Comparison of ENCODE assay signal across 13 mouse cellular contexts in the genomic region with DNA sequence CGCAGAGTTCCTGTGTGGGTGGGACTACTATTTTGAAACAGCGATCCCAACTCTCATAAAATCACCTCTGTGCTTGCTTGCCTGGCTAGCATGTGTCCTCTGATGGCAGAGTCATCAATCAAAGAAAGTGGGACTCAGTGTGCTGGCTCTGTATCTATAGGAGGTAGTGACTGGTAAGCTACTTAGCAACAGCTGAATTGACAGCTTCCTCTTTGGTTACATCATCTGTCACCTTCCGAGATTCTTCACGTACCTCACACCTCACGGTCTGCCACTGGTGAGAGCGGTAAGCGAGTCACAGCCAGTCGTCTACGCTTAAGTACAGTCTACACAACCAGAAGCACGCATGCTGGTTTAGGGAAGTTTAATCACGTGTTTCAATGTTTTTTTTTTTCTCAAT.
DNase-seq lines count a peak whose midpoint lies in the region; ATAC-seq and TF ChIP-seq lines count a peak whose summit lies in the region.
"Had no signal": no experiment of that assay in that cellular context is flagged by ENCODE, and none has a peak within 500 bp of the region (broad histone marks: within the 10 kb centered on the region; RNA-seq: fewer than 3 reads in every experiment).

No protein-coding gene starts in this region.

- peak; percentile 61 for DNase-seq in forelimb bud, embryonic 11.5 days (ENCODE audit: low read depth, low spot score)
- peak; percentile 76 for DNase-seq in mesoderm, embryonic 11.5 days (ENCODE audit: low read depth, low spot score)
- DNase-seq in right cerebral cortex, adult 18-20 months = no peak
- DNase-seq in left cerebral cortex, postnatal 10 days (ENCODE audit: extremely low spot score in 1 of 2, low spot score in 2 of 2) = no peak
- DNase-seq: adrenal gland, postnatal 14 days; cerebellum, adult 9-10 months; left cerebral cortex, postnatal 4 days had no signal

- intact Hi-C loops in left cerebral cortex, postnatal 10 days (cut with DNase I) = no loop called here

- H3K9me3 ChIP-seq in intestine, embryonic 15.5 days = no peaks in the 10 kb centered on the region
- no peaks in the 10 kb centered on the region for H3K9me3 ChIP-seq in intestine, postnatal 0 days (ENCODE audit: control insufficient read depth)

- no peak for ATAC-seq in intestine, embryonic 15.5 days
- no peak for ATAC-seq in intestine, postnatal 0 days
- ATAC-seq in common myeloid progenitor, adult 5-6 weeks (replicated peaks; ENCODE audit: low read depth, poor library complexity, severe bottlenecking) = peak; percentile 47; the same call in 1 of the 2 replicates
- ATAC-seq: forebrain, embryonic 16.5 days; inflammation-experienced regulatory T-cells, adult 6 months had no signal

- no peak overlapping the region for H3K9ac ChIP-seq in intestine, embryonic 15.5 days
- no peak overlapping the region for H3K9ac ChIP-seq in intestine, postnatal 0 days (ENCODE audit: low read depth, low read length)

- WGBS in intestine, embryonic 15.5 days = 34% methylated on average over 11 of the region's 11 CpGs
- WGBS in intestine, postnatal 0 days = 41% methylated on average over 11 of the region's 11 CpGs

- H3K4me1 ChIP-seq in intestine, embryonic 15.5 days (replicated peaks) = no peaks in the 10 kb centered on the region
- H3K4me1 ChIP-seq in intestine, postnatal 0 days (replicated peaks; ENCODE audit: control insufficient read depth, insufficient read depth, low read length) = no peaks in the 10 kb centered on the region

- H3K4me2 ChIP-seq in intestine, embryonic 15.5 days (replicated peaks) = 0 out of 2 replicates have a peak overlapping the region, but pooled peaks have one; percentile 5
- no peak overlapping the region for H3K4me2 ChIP-seq in intestine, postnatal 0 days (replicated peaks; ENCODE audit: low read depth)

- no peak overlapping the region for H3K4me3 ChIP-seq in intestine, embryonic 15.5 days (replicated peaks)
- H3K4me3 ChIP-seq in intestine, postnatal 0 days (ENCODE audit: low read depth, low read length) = no peak overlapping the region

- no peak for TF ChIP-seq CTCF in intestine, postnatal 0 days (IDR thresholded peaks at IDR 0.05; ENCODE audit: low read depth)

- no peak overlapping the region for H3K27ac ChIP-seq in intestine, embryonic 15.5 days
- H3K27ac ChIP-seq in intestine, postnatal 0 days (ENCODE audit: low read depth, low read length) = no peak overlapping the region

- no peaks in the 10 kb centered on the region for H3K36me3 ChIP-seq in intestine, embryonic 15.5 days
- no peaks in the 10 kb centered on the region for H3K36me3 ChIP-seq in intestine, postnatal 0 days (ENCODE audit: control insufficient read depth, insufficient read depth)
- H3K36me3 ChIP-seq: G1E had no signal

- no peaks in the 10 kb centered on the region for H3K27me3 ChIP-seq in intestine, embryonic 15.5 days (replicated peaks)
- no peaks in the 10 kb centered on the region for H3K27me3 ChIP-seq in intestine, postnatal 0 days (replicated peaks; ENCODE audit: control insufficient read depth, insufficient read depth, low read length)

Comparison
In these comparisons a context has a peak if more than half of its experiments do, and no peak if none do; other contexts are left out.
1. DNase-seq: peak in forelimb bud, embryonic 11.5 days (single experiment) and mesoderm, embryonic 11.5 days (single experiment); none in right cerebral cortex, adult 18-20 months (single experiment) and left cerebral cortex, postnatal 10 days (0 of 2).